Mouse (Mus musculus) ES-Bruce4 (cell line): ENCODE measurements around the gene AA467197.

ENCODE experiments used
- CTCF ChIP-seq: IDR thresholded peaks from one replicate; pipeline ENCODE4 v1.8.1; 2011; ENCODE audit warnings: low read depth, low read length
- EP300 ChIP-seq: IDR thresholded peaks from 2 replicates; pipeline ENCODE4 v1.6.1; 2011; ENCODE audit warnings: low read depth, low read length; ENCODE audit not compliant: insufficient read depth
- POLR2A ChIP-seq: IDR thresholded peaks from one replicate; pipeline ENCODE4 v1.8.1; 2011; ENCODE audit warnings: low read length; ENCODE audit not compliant: insufficient read depth

DNA sequence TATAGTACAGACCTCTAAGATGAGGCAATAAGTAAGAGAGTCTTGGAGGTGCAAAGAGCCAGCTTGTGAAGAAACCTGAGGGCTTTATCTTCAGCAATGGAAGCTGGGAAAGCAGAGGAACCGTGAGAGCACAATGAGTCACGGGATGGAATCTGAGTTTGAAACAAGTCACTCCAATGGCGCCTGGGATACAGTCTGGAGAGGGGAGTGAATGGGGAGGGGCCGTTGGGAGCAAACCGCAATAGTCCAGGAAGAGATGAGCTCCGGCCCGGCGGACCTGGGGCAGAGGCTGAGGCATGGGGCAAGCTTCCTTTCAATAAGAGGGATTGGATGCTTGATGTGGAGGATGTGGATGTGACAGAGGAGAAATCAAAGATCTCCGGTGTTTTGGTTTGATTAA lies 28.0 kb upstream of the AA467197 start:
- TF ChIP-seq CTCF (no peak), POLR2A (no peak), EP300 (no peak)
